Mouse (Mus musculus) limb, embryonic 14.5 days (tissue): ENCODE results near the gene Coq8a. TPM values are rescaled to one million over a fixed set of nuclear protein-coding genes. Genes with fewer than 3 reads are reported as not detected.

Experiments used
- ATAC-seq: fragments of 200-750 bp; cut with Nextera tagmentation; 2 replicates; pipeline ENCODE4 v1.8.0; 2017; ENCODE audit warnings: low read depth, moderate number of reproducible peaks, moderate TSS enrichment; ENCODE audit not compliant: low FRiP score
- DNase-seq: peaks from one replicate; pipeline ENCODE4 v3.0.0-alpha.2; 2015; ENCODE audit warnings: low spot score
- H3K27ac ChIP-seq: fragments of 300-500 bp; sonication (generic); replicated peaks from 2 replicates; pipeline ENCODE4 v1.5.1; 2014; ENCODE audit warnings: low read depth, mild to moderate bottlenecking, low read length, moderate library complexity, mixed read lengths
- H3K27me3 ChIP-seq: fragments of 300-500 bp; sonication (generic); 2 replicates; pipeline ENCODE4 v1.6.1; 2014; ENCODE audit warnings: low read length, mixed read lengths; ENCODE audit not compliant: control insufficient read depth, insufficient read depth
- H3K36me3 ChIP-seq: fragments of 300-500 bp; sonication (generic); 2 replicates; pipeline ENCODE4 v1.6.1; 2014; ENCODE audit warnings: mild to moderate bottlenecking, low read length, moderate library complexity, mixed read lengths; ENCODE audit not compliant: control insufficient read depth, insufficient read depth
- H3K4me1 ChIP-seq: fragments of 300-500 bp; sonication (generic); 2 replicates; pipeline ENCODE4 v1.6.1; 2014; ENCODE audit warnings: antibody characterized with exemption, low read length, mixed read lengths; ENCODE audit not compliant: control insufficient read depth, insufficient read depth
- H3K4me2 ChIP-seq: fragments of 300-500 bp; sonication (generic); replicated peaks from 2 replicates; pipeline ENCODE4 v1.6.1; 2014; ENCODE audit warnings: low read depth, mild to moderate bottlenecking, low read length, moderate library complexity; ENCODE audit not compliant: severe bottlenecking
- H3K4me3 ChIP-seq: fragments of 300-500 bp; sonication (generic); replicated peaks from 2 replicates; pipeline ENCODE4 v1.5.1; 2014; ENCODE audit warnings: low read length
- H3K9ac ChIP-seq: fragments of 300-500 bp; sonication (generic); 2 replicates; pipeline ENCODE4 v1.6.1; 2014; ENCODE audit warnings: mild to moderate bottlenecking, low read depth, low read length, moderate library complexity; ENCODE audit not compliant: severe bottlenecking
- H3K9me3 ChIP-seq: fragments of 300-500 bp; sonication (generic); 2 replicates; pipeline ENCODE4 v1.6.1; 2016; ENCODE audit warnings: low read length; ENCODE audit not compliant: control insufficient read depth
- POLR2A ChIP-seq: fragments of 200-500 bp; IDR thresholded peaks from 2 replicates; pipeline ENCODE4 v1.8.0; 2012; ENCODE audit warnings: inconsistent platforms, mild to moderate bottlenecking, moderate library complexity, borderline replicate concordance; ENCODE audit not compliant: insufficient read depth, insufficient read length; ENCODE audit errors: extremely low read depth
- WGBS: fragments of 180-500 bp; shearing (Covaris S2); extraction: QIAGEN DNeasy Blood & Tissue Kit; methylation state at CpG from one replicate; pipeline ENCODE4 v1.1.7; 2014; 5-methylcytosine and 5-hydroxymethylcytosine counted together
- polyA plus RNA-seq, 2 experiments: library from polyadenylated mRNA; depleted of rRNA in 1 of 2; stranded (reverse) in 1 of 2; unstranded in 1 of 2; fragments of >200 nt; fragmentation: Nextera tagmentation in 1 of 2; extraction: Ambion mirVana in 1 of 2; gene quantifications; 2 replicates each; pipeline versions ENCODE4 v1.2.1 to v1.2.3; 2012 to 2014

The Coq8a gene
- polyA plus RNA-seq, 2 experiments, result 6.3 to 8.1 TPM

GRCm38 (mm10) chr1:180225500-180226220, 26.3 kb upstream of the Coq8a start:
- TF ChIP-seq POLR2A, result no peak
- H3K36me3 ChIP-seq, result no peaks in the 10 kb centered on the region
- DNase-seq, result peak; percentile 63
- ATAC-seq, result peak; percentile 71; the same call in 1 of the 2 replicates
- H3K4me1 ChIP-seq, result no peaks in the 10 kb centered on the region; the same call in 1 of the 2 replicates
- peak overlapping the region; percentile 41 for H3K4me3 ChIP-seq
- peak overlapping the region; percentile 44 for H3K9ac ChIP-seq
- H3K27me3 ChIP-seq, result no peaks in the 10 kb centered on the region
- no peak overlapping the region; the same call in 1 of the 2 replicates for H3K27ac ChIP-seq
- H3K4me2 ChIP-seq, result peak overlapping the region; percentile 56
- WGBS, result 14% methylated on average over 21 of the region's 21 CpGs
- H3K9me3 ChIP-seq, result 0 out of 2 replicates have a peak, but pooled peaks cover 4% of the 10 kb centered on the region

- H3K4me2 ChIP-seq, result no peak overlapping the region
- no peaks in the 10 kb centered on the region for H3K9me3 ChIP-seq
- no peak overlapping the region for H3K9ac ChIP-seq
- DNase-seq, result no peak
- H3K36me3 ChIP-seq, result no peaks in the 10 kb centered on the region
- TF ChIP-seq POLR2A, result no peak
- H3K27ac ChIP-seq, result no peak overlapping the region
- WGBS, result 93% methylated on average over 1 of the region's 1 CpGs
- H3K4me3 ChIP-seq, result no peak overlapping the region
- no peak for ATAC-seq
- H3K27me3 ChIP-seq, result no peaks in the 10 kb centered on the region
- H3K4me1 ChIP-seq, result no peaks in the 10 kb centered on the region; the same call in 1 of the 2 replicates
Observed at GRCm38 (mm10) chr1:180222007-180222406, 22.6 kb upstream of the Coq8a start.

DNA sequence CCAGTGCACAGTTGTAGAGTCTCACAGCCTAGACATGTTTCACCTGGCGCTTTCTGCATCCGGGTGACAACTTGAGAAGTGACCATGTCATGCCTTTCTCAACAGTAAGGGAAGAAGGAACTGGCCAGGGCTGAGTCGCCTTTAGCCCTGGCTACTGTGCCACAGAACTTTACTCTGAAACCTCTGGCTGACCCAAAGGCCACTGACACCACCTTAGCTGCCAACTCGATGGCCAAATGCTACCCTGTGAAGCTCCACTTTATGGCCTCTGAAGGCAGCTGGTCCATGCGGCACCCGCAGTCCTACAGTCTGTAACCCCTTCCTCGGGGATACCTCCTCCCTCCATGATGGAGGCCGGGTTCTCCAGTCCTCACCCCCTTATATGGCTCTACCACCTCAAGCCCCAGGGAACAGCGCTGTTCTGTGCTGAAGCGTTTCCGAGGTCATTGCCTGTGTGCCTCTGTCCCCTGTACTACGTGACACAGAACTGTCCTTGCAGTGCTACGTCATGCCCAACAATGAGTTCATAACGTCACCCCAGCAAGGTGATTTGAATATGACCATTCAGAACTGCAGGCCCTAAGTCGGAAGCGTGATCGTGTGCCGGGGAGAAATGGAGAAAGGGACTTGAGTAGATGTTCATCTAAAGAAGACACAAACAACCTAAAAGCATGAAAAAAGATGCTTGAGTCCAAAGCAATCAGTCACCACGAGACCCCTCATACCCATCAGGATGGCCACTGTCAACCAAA, 21.6 kb upstream of the Coq8a start:
- 80% methylated on average over 19 of the region's 19 CpGs for WGBS
- no peaks in the 10 kb centered on the region; the same call in 1 of the 2 replicates for H3K4me1 ChIP-seq
- H3K27me3 ChIP-seq, result no peaks in the 10 kb centered on the region
- TF ChIP-seq POLR2A, result no peak
- DNase-seq (no peak), ATAC-seq (no peak)
- H3K4me2 ChIP-seq, result no peak overlapping the region
- no peaks in the 10 kb centered on the region for H3K9me3 ChIP-seq
- H3K9ac ChIP-seq, result no peak overlapping the region
- no peaks in the 10 kb centered on the region for H3K36me3 ChIP-seq
- no peak overlapping the region for H3K4me3 ChIP-seq
- no peak overlapping the region for H3K27ac ChIP-seq

- TF ChIP-seq POLR2A, result no peak
- Histone ChIP-seq H3K27me3 (no peaks in the 10 kb centered on the region), H3K27ac (no peak overlapping the region), H3K4me2 (no peak overlapping the region), H3K4me1 (no peaks in the 10 kb centered on the region), H3K9me3 (no peaks in the 10 kb centered on the region), H3K9ac (no peak overlapping the region), H3K36me3 (no peaks in the 10 kb centered on the region), H3K4me3 (no peak overlapping the region)
- WGBS, result 55% methylated on average over 5 of the region's 5 CpGs
- no peak for DNase-seq
- ATAC-seq, result no peak
Observed at GRCm38 (mm10) chr1:180216541-180217276, 17.3 kb upstream of the Coq8a start.

DNA sequence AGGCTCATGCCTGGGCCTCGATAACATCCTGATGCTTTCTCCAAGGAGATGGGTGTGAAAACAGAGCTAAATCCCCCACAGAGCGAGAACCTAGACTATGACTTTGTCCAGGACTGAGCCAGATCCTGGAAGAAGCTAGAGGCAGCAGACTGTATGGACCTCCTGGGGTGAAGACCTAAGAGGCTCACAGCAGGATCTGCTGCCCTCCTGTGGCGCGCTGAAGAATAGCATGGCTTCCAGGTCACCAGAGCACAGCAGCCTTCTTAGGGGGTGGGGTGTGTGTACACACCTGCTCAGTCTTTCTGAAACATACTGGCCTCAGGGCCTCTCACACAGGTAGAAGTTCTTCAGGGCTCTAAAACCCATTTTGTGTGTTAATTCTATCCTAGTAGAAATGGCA, 15.6 kb upstream of the Coq8a start:
- peak; percentile 74 for DNase-seq
- TF ChIP-seq POLR2A, result no peak
- Histone ChIP-seq H3K4me1 (no peaks in the 10 kb centered on the region), H3K27me3 (no peaks in the 10 kb centered on the region), H3K9ac (no peak overlapping the region), H3K27ac (no peak overlapping the region), H3K4me3 (no peak overlapping the region), H3K36me3 (no peaks in the 10 kb centered on the region), H3K4me2 (no peak overlapping the region), H3K9me3 (no peaks in the 10 kb centered on the region)
- ATAC-seq, result peak; percentile 91
- 23% methylated on average over 4 of the region's 4 CpGs for WGBS
